Comparison of ENCODE assay signal across 28 mouse cellular contexts in genomic region chr5:119798261-119798660, GRCm38 (mm10). TPM values are rescaled to one million over a fixed set of nuclear protein-coding genes. Genes with fewer than 3 reads are reported as not detected.
A peak's percentile ranks its signal among the peaks of the same experiment; 100 is the strongest.
DNase-seq lines count a peak whose midpoint lies in the region; ATAC-seq and TF ChIP-seq lines count a peak whose summit lies in the region.
"Had no signal": no experiment of that assay in that cellular context is flagged by ENCODE, and none has a peak within 500 bp of the region (broad histone marks: within the 10 kb centered on the region; RNA-seq: fewer than 3 reads in every experiment).

No protein-coding gene starts in this region.

- TF ChIP-seq CTCF in heart, adult 2 months (IDR thresholded peaks at IDR 0.05): no peak

- ATAC-seq in heart, embryonic 16.5 days (replicated peaks; ENCODE audit: extremely low read depth, insufficient read depth, low FRiP score): no peak
- ATAC-seq in midbrain, embryonic 16.5 days: no peak
- no peak for ATAC-seq in limb, embryonic 13.5 days (ENCODE audit: low FRiP score, low read depth)

- H3K4me3 ChIP-seq in heart, embryonic 10.5 days: peak overlapping the region; percentile 61
- no peak overlapping the region for H3K4me3 ChIP-seq in heart, adult 2 months
- H3K4me3 ChIP-seq in heart, embryonic 16.5 days (ENCODE audit: low read length): peak overlapping the region; percentile 44
- no peak overlapping the region for H3K4me3 ChIP-seq in midbrain, embryonic 10.5 days
- no peak overlapping the region for H3K4me3 ChIP-seq in midbrain, embryonic 16.5 days (ENCODE audit: low read depth, low read length)
- H3K4me3 ChIP-seq in limb, embryonic 13.5 days: peak overlapping the region; percentile 44
- H3K4me3 ChIP-seq: embryonic facial prominence, embryonic 13.5 days; erythroblast, embryonic 14.5 days; forebrain, embryonic 12.5 days; hindbrain, embryonic 12.5 days; kidney, embryonic 15.5 days; liver, embryonic 13.5 days; neural tube, embryonic 13.5 days had no signal

- intact Hi-C loops in heart, adult 2 months (cut with DNase I): no loop called here

- peaks cover 98% of the 10 kb centered on the region for H3K27me3 ChIP-seq in heart, embryonic 10.5 days (ENCODE audit: insufficient read depth, poor library complexity, severe bottlenecking)
- H3K27me3 ChIP-seq in heart, adult 2 months (ENCODE audit: control insufficient read depth, insufficient read depth, low read length): peaks cover 19% of the 10 kb centered on the region
- peaks cover 74% of the 10 kb centered on the region for H3K27me3 ChIP-seq in heart, embryonic 16.5 days (ENCODE audit: control insufficient read depth, insufficient read depth, low read length)
- peaks cover 100% of the 10 kb centered on the region for H3K27me3 ChIP-seq in midbrain, embryonic 10.5 days (ENCODE audit: low read depth, poor library complexity, severe bottlenecking)
- H3K27me3 ChIP-seq in midbrain, embryonic 16.5 days (ENCODE audit: control insufficient read depth, insufficient read depth, low read depth, low read length): peaks cover 95% of the 10 kb centered on the region
- peaks cover 100% of the 10 kb centered on the region for H3K27me3 ChIP-seq in limb, embryonic 13.5 days

- H3K27ac ChIP-seq in heart, embryonic 10.5 days: peak overlapping the region; percentile 92
- no peak overlapping the region; the same call in 1 of the 2 replicates for H3K27ac ChIP-seq in heart, adult 2 months
- H3K27ac ChIP-seq in heart, embryonic 16.5 days (ENCODE audit: low read length): peak overlapping the region; percentile 67; the same call in 1 of the 2 replicates
- no peak overlapping the region for H3K27ac ChIP-seq in midbrain, embryonic 10.5 days (replicated peaks)
- H3K27ac ChIP-seq in midbrain, embryonic 16.5 days (ENCODE audit: low read length): no peak overlapping the region
- H3K27ac ChIP-seq in limb, embryonic 13.5 days: peak overlapping the region; percentile 87
- H3K27ac ChIP-seq: embryonic facial prominence, embryonic 13.5 days; forebrain, embryonic 12.5 days; hindbrain, embryonic 12.5 days; kidney, embryonic 15.5 days; liver, embryonic 13.5 days; neural tube, embryonic 13.5 days had no signal

- no peak for TF ChIP-seq POLR2A in heart, adult 2 months (IDR thresholded peaks at IDR 0.05; ENCODE audit: insufficient read depth, low read depth, low read length)

- no peak for TF ChIP-seq EP300 in heart, adult 2 months (IDR thresholded peaks at IDR 0.05; ENCODE audit: insufficient read depth, low read depth, low read length)

- H3K9me3 ChIP-seq in heart, embryonic 10.5 days: no peaks in the 10 kb centered on the region
- H3K9me3 ChIP-seq in heart, embryonic 16.5 days (replicated peaks; ENCODE audit: control insufficient read depth, low read length): no peaks in the 10 kb centered on the region
- H3K9me3 ChIP-seq in midbrain, embryonic 10.5 days (replicated peaks): no peaks in the 10 kb centered on the region
- H3K9me3 ChIP-seq in midbrain, embryonic 16.5 days (replicated peaks; ENCODE audit: control insufficient read depth, low read length, poor library complexity, severe bottlenecking): no peaks in the 10 kb centered on the region; the same call in 1 of the 2 replicates
- H3K9me3 ChIP-seq in limb, embryonic 13.5 days: no peaks in the 10 kb centered on the region
- H3K9me3 ChIP-seq: embryonic facial prominence, embryonic 13.5 days; forebrain, embryonic 12.5 days; hindbrain, embryonic 12.5 days; kidney, embryonic 15.5 days; liver, embryonic 13.5 days; neural tube, embryonic 13.5 days had no signal

- peaks cover 46% of the 10 kb centered on the region for H3K4me1 ChIP-seq in heart, embryonic 10.5 days
- H3K4me1 ChIP-seq in heart, adult 2 months (ENCODE audit: control insufficient read depth, insufficient read depth, low read length): no peaks in the 10 kb centered on the region
- no peaks in the 10 kb centered on the region for H3K4me1 ChIP-seq in heart, embryonic 16.5 days (ENCODE audit: control insufficient read depth, insufficient read depth, low read length)
- H3K4me1 ChIP-seq in midbrain, embryonic 10.5 days: 0 out of 2 replicates have a peak, but pooled peaks cover 10% of the 10 kb centered on the region
- no peaks in the 10 kb centered on the region for H3K4me1 ChIP-seq in midbrain, embryonic 16.5 days (ENCODE audit: control insufficient read depth, insufficient read depth, low read length)
- peaks cover 38% of the 10 kb centered on the region for H3K4me1 ChIP-seq in limb, embryonic 13.5 days
- H3K4me1 ChIP-seq: forebrain, embryonic 12.5 days; hindbrain, embryonic 12.5 days; kidney, embryonic 15.5 days; liver, embryonic 13.5 days; neural tube, embryonic 13.5 days had no signal

- no peaks in the 10 kb centered on the region for H3K36me3 ChIP-seq in heart, embryonic 10.5 days
- no peaks in the 10 kb centered on the region for H3K36me3 ChIP-seq in heart, adult 2 months (ENCODE audit: control insufficient read depth, insufficient read depth, low read length)
- H3K36me3 ChIP-seq in heart, embryonic 16.5 days (ENCODE audit: control insufficient read depth, insufficient read depth): no peaks in the 10 kb centered on the region
- no peaks in the 10 kb centered on the region for H3K36me3 ChIP-seq in midbrain, embryonic 10.5 days
- H3K36me3 ChIP-seq in midbrain, embryonic 16.5 days (ENCODE audit: control insufficient read depth, insufficient read depth, low read length): no peaks in the 10 kb centered on the region
- no peaks in the 10 kb centered on the region for H3K36me3 ChIP-seq in limb, embryonic 13.5 days
- H3K36me3 ChIP-seq: embryonic facial prominence, embryonic 13.5 days; forebrain, embryonic 12.5 days; hindbrain, embryonic 12.5 days; kidney, embryonic 15.5 days; liver, embryonic 13.5 days; neural tube, embryonic 13.5 days had no signal

- DNase-seq in heart, embryonic 10.5 days (ENCODE audit: low spot score): no peak
- no peak for DNase-seq in heart, adult 2 months
- DNase-seq in heart, adult 8-10 months (ENCODE audit: low spot score): no peak
- peak; percentile 18 for DNase-seq in midbrain, embryonic 10.5 days (ENCODE audit: low spot score)
- DNase-seq in adrenal gland, adult 2 months: no peak
- DNase-seq: adrenal gland, postnatal 36 days; cerebellum, adult 9-10 months; gastrocnemius, postnatal 36 days; kidney, adult 11 months; kidney, postnatal 4 days; layer of hippocampus, adult 9-11 months; liver, embryonic 13.5 days; midbrain, embryonic 14.5 days had no signal

- H3K4me2 ChIP-seq in heart, embryonic 16.5 days (ENCODE audit: low read depth, low read length): peak overlapping the region; percentile 49
- no peak overlapping the region for H3K4me2 ChIP-seq in midbrain, embryonic 16.5 days (ENCODE audit: low read length)
- peak overlapping the region; percentile 66 for H3K4me2 ChIP-seq in limb, embryonic 13.5 days (replicated peaks)
- H3K4me2 ChIP-seq: embryonic facial prominence, embryonic 13.5 days; forebrain, embryonic 12.5 days; hindbrain, embryonic 12.5 days; kidney, embryonic 15.5 days; liver, embryonic 13.5 days; neural tube, embryonic 13.5 days had no signal

- no peaks in the 10 kb centered on the region for H3K79me2 ChIP-seq in heart, adult 2 months (replicated peaks; ENCODE audit: control insufficient read depth, insufficient read depth, low read length)

- WGBS in heart, embryonic 10.5 days: 17% methylated on average over 4 of the region's 4 CpGs
- WGBS in heart, adult 2 months: 37% methylated on average over 4 of the region's 4 CpGs
- 48% methylated on average over 4 of the region's 4 CpGs for WGBS in heart, embryonic 16.5 days
- WGBS in midbrain, embryonic 10.5 days: 5% methylated on average over 4 of the region's 4 CpGs
- WGBS in midbrain, embryonic 16.5 days: 5% methylated on average over 4 of the region's 4 CpGs
- 13% methylated on average over 4 of the region's 4 CpGs for whole genome bisulfite sequencing in limb, embryonic 13.5 days

- no peak overlapping the region for H3K9ac ChIP-seq in heart, adult 2 months (ENCODE audit: low read depth, low read length)
- H3K9ac ChIP-seq in heart, embryonic 16.5 days (ENCODE audit: low read length): 0 out of 2 replicates have a peak overlapping the region, but pooled peaks have one; percentile 28
- no peak overlapping the region for H3K9ac ChIP-seq in midbrain, embryonic 16.5 days (ENCODE audit: low read depth, low read length)
- peak overlapping the region; percentile 77 for H3K9ac ChIP-seq in limb, embryonic 13.5 days
- H3K9ac ChIP-seq: embryonic facial prominence, embryonic 13.5 days; forebrain, embryonic 12.5 days; hindbrain, embryonic 12.5 days; kidney, embryonic 15.5 days; liver, embryonic 13.5 days; neural tube, embryonic 13.5 days had no signal

RNA-seq across cellular contexts. Expression of gene Tbx5, which starts 34.2 kb away (rescaled TPM):
- polyA plus RNA-seq in heart, embryonic 10.5 days (2016; fragmentation: Nextera tagmentation; extraction: Ambion mirVana): 41.9 and 44.2 TPM in 2 replicates
- total RNA-seq in heart, adult 2 months (2021): 10 to 100 TPM; 22.6 to 36.9 TPM
- 26.5 and 27.0 TPM in 2 replicates for polyA plus RNA-seq in heart, adult 2 months (2012; rRNA removed)
- polyA plus RNA-seq in heart, embryonic 16.5 days (2015; fragmentation: Nextera tagmentation; extraction: Ambion mirVana): 30.5 and 36.3 TPM in 2 replicates
- total RNA-seq in heart, adult 8-10 months (2022): 10 to 100 TPM; 22.5 to 44.9 (median 33.8) TPM
- polyA plus RNA-seq in midbrain, embryonic 10.5 days (2016; fragmentation: Nextera tagmentation; extraction: Ambion mirVana): 0.10 and 0.20 TPM in 2 replicates
- polyA plus RNA-seq in midbrain, embryonic 16.5 days (2015; fragmentation: Nextera tagmentation; extraction: Ambion mirVana): 0.05 TPM in 1 of 2 replicates, not detected in the other
- polyA plus RNA-seq in limb, embryonic 13.5 days (2015; fragmentation: Nextera tagmentation; extraction: Ambion mirVana): 34.8 and 51.5 TPM in 2 replicates
- under 1 TPM; 0.12 to 0.66 TPM for total RNA-seq in adrenal gland, adult 2 months (2021)
- 0.22 and 0.38 TPM in 2 replicates for polyA plus RNA-seq in adrenal gland, adult 2 months (2012; rRNA removed)
- total RNA-seq: common myeloid progenitor, adult 5-6 weeks; ES-E14; gastrocnemius, postnatal 36 days; left cerebral cortex, adult 18-20 months; left cerebral cortex, postnatal 36 days; megakaryocyte progenitor cell, adult 5-6 weeks had no signal
- polyA plus RNA-seq: erythroblast, embryonic 14.5 days; spleen, adult 2 months had no signal

Comparison
In these comparisons a context has a peak if more than half of its experiments do, and no peak if none do; other contexts are left out.
1. H3K27ac ChIP-seq: peak in heart, embryonic 10.5 days (single experiment), heart, embryonic 16.5 days (single experiment) and limb, embryonic 13.5 days (single experiment); none in heart, adult 2 months (single experiment), midbrain, embryonic 10.5 days (single experiment) and midbrain, embryonic 16.5 days (single experiment).
2. H3K4me3 ChIP-seq: peak in heart, embryonic 10.5 days (single experiment), heart, embryonic 16.5 days (single experiment) and limb, embryonic 13.5 days (single experiment); none in heart, adult 2 months (single experiment), midbrain, embryonic 10.5 days (single experiment) and midbrain, embryonic 16.5 days (single experiment).
3. H3K9ac ChIP-seq: peak in heart, embryonic 16.5 days (single experiment) and limb, embryonic 13.5 days (single experiment); none in heart, adult 2 months (single experiment) and midbrain, embryonic 16.5 days (single experiment).
4. RNA of gene Tbx5, which starts 34.2 kb away (polyA plus RNA-seq): 34.8 to 51.5 TPM in limb, embryonic 13.5 days, 41.9 to 44.2 TPM in heart, embryonic 10.5 days, 30.5 to 36.3 TPM in heart, embryonic 16.5 days and 26.5 to 27.0 TPM in heart, adult 2 months; 0.22 to 0.38 TPM in adrenal gland, adult 2 months, 0.10 to 0.20 TPM in midbrain, embryonic 10.5 days and 0.05 TPM in midbrain, embryonic 16.5 days; every median in the first group is over 10 times any median in the second.